19 mouse cellular contexts compared by ENCODE assay signal in the genomic region with DNA sequence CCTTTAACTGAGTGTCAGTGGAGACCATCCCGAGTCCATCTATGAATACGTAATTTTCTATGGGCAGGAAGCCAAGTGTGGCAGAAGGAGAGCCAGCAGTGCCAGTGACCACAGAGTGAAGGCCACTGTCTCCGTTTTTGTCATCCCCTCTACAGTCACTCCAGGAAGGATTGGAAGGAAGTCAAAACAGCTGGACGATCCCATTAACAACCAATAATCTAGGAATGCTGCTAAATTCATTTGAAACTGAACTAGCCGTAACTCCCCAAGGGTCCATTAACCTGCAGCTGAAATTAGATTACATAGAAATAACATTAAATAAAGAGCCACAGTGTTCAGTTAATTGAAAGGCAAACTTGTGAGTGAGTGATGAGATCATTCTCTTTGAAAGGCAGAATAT.
DNase-seq lines count a peak whose midpoint lies in the region; ATAC-seq lines count a peak whose summit lies in the region.
"Had no signal": no experiment of that assay in that cellular context is flagged by ENCODE, and none has a peak within 500 bp of the region (broad histone marks: within the 10 kb centered on the region; RNA-seq: fewer than 3 reads in every experiment).

No protein-coding gene starts in this region.

- DNase-seq in embryonic facial prominence, embryonic 14.5 days (ENCODE audit: low spot score), result peak; percentile 2
- DNase-seq in embryonic facial prominence, embryonic 10.5 days (ENCODE audit: low spot score), result no peak
- no peak for DNase-seq in lung, postnatal 36 days
- no peak for DNase-seq in neural tube, embryonic 10.5 days (ENCODE audit: extremely low spot score, low spot score)
- no peak for DNase-seq in layer of hippocampus, postnatal 14 days (ENCODE audit: low spot score in 2 of 2)
- DNase-seq: cerebellum, adult 11 months; cerebellum, postnatal 36 days; gastrocnemius, adult 2 months; kidney, adult 18-20 months; kidney, postnatal 10 days; layer of hippocampus, postnatal 36 days; lung, postnatal 4 days; right cerebral cortex, postnatal 25 days; thymus, postnatal 36 days had no signal

- 0 out of 2 replicates have a peak, but pooled peaks have one; percentile 4 for ATAC-seq in embryonic facial prominence, embryonic 14.5 days (ENCODE audit: low read depth)
- ATAC-seq in lung, embryonic 15.5 days (ENCODE audit: borderline replicate concordance, extremely low read depth, low FRiP score, low TSS enrichment), result peak; percentile 82; the same call in 1 of the 2 replicates
- peak; percentile 63; the same call in 1 of the 2 replicates for ATAC-seq in neural tube, embryonic 14.5 days (ENCODE audit: low read depth)

- no peaks in the 10 kb centered on the region for H3K9me3 ChIP-seq in embryonic facial prominence, embryonic 14.5 days (ENCODE audit: control insufficient read depth, low read length)
- H3K9me3 ChIP-seq in embryonic facial prominence, embryonic 10.5 days, result no peaks in the 10 kb centered on the region
- no peaks in the 10 kb centered on the region for H3K9me3 ChIP-seq in lung, embryonic 15.5 days
- H3K9me3 ChIP-seq in neural tube, embryonic 14.5 days (ENCODE audit: control insufficient read depth, low read length), result no peaks in the 10 kb centered on the region
- H3K9me3 ChIP-seq: forebrain, embryonic 12.5 days; heart, embryonic 10.5 days had no signal

- no peak overlapping the region for H3K4me3 ChIP-seq in embryonic facial prominence, embryonic 14.5 days (ENCODE audit: low read depth, low read length)
- no peak overlapping the region for H3K4me3 ChIP-seq in embryonic facial prominence, embryonic 10.5 days
- no peak overlapping the region for H3K4me3 ChIP-seq in lung, embryonic 15.5 days
- H3K4me3 ChIP-seq in neural tube, embryonic 14.5 days (ENCODE audit: low read depth, low read length), result no peak overlapping the region
- H3K4me3 ChIP-seq: forebrain, embryonic 12.5 days; gastrocnemius, adult 2 months; heart, embryonic 10.5 days had no signal

- WGBS in embryonic facial prominence, embryonic 14.5 days, result 60% methylated on average over 5 of the region's 5 CpGs
- WGBS in embryonic facial prominence, embryonic 10.5 days, result 73% methylated on average over 5 of the region's 5 CpGs
- 35% methylated on average over 5 of the region's 5 CpGs for WGBS in lung, embryonic 15.5 days
- WGBS in neural tube, embryonic 14.5 days, result 34% methylated on average over 5 of the region's 5 CpGs

- H3K4me1 ChIP-seq in embryonic facial prominence, embryonic 14.5 days (ENCODE audit: control insufficient read depth, insufficient read depth, low read length), result no peaks in the 10 kb centered on the region
- no peaks in the 10 kb centered on the region for H3K4me1 ChIP-seq in embryonic facial prominence, embryonic 10.5 days
- 0 out of 2 replicates have a peak, but pooled peaks cover 5% of the 10 kb centered on the region for H3K4me1 ChIP-seq in lung, embryonic 15.5 days
- no peaks in the 10 kb centered on the region for H3K4me1 ChIP-seq in neural tube, embryonic 14.5 days (ENCODE audit: control insufficient read depth, insufficient read depth, low read length)
- H3K4me1 ChIP-seq: forebrain, embryonic 12.5 days; heart, embryonic 10.5 days had no signal

- H3K36me3 ChIP-seq in embryonic facial prominence, embryonic 14.5 days (ENCODE audit: control insufficient read depth, insufficient read depth, low read length), result no peaks in the 10 kb centered on the region
- no peaks in the 10 kb centered on the region for H3K36me3 ChIP-seq in embryonic facial prominence, embryonic 10.5 days (replicated peaks)
- no peaks in the 10 kb centered on the region for H3K36me3 ChIP-seq in lung, embryonic 15.5 days
- no peaks in the 10 kb centered on the region for H3K36me3 ChIP-seq in neural tube, embryonic 14.5 days (ENCODE audit: control insufficient read depth, insufficient read depth, low read length)
- H3K36me3 ChIP-seq: forebrain, embryonic 12.5 days; heart, embryonic 10.5 days had no signal

- no peak overlapping the region for H3K27ac ChIP-seq in embryonic facial prominence, embryonic 14.5 days (replicated peaks; ENCODE audit: low read depth, low read length)
- H3K27ac ChIP-seq in embryonic facial prominence, embryonic 10.5 days (replicated peaks), result no peak overlapping the region
- H3K27ac ChIP-seq in lung, embryonic 15.5 days, result no peak overlapping the region
- no peak overlapping the region for H3K27ac ChIP-seq in neural tube, embryonic 14.5 days (ENCODE audit: low read depth, low read length)
- H3K27ac ChIP-seq: forebrain, embryonic 12.5 days; gastrocnemius, adult 2 months; heart, embryonic 10.5 days had no signal

- no peak overlapping the region for H3K4me2 ChIP-seq in embryonic facial prominence, embryonic 14.5 days (ENCODE audit: low read depth, low read length)
- no peak overlapping the region for H3K4me2 ChIP-seq in lung, embryonic 15.5 days
- H3K4me2 ChIP-seq in neural tube, embryonic 14.5 days (ENCODE audit: low read depth, low read length), result no peak overlapping the region
- H3K4me2 ChIP-seq: forebrain, embryonic 12.5 days; liver, embryonic 11.5 days had no signal

- H3K9ac ChIP-seq in embryonic facial prominence, embryonic 14.5 days (ENCODE audit: low read depth, low read length), result no peak overlapping the region
- no peak overlapping the region for H3K9ac ChIP-seq in lung, embryonic 15.5 days
- H3K9ac ChIP-seq in neural tube, embryonic 14.5 days (replicated peaks; ENCODE audit: low read depth, low read length), result no peak overlapping the region
- H3K9ac ChIP-seq: forebrain, embryonic 12.5 days had no signal

- no peaks in the 10 kb centered on the region for H3K27me3 ChIP-seq in embryonic facial prominence, embryonic 14.5 days (replicated peaks; ENCODE audit: control insufficient read depth, insufficient read depth, low read length)
- H3K27me3 ChIP-seq in embryonic facial prominence, embryonic 10.5 days (replicated peaks; ENCODE audit: low read depth, poor library complexity, severe bottlenecking), result no peaks in the 10 kb centered on the region
- no peaks in the 10 kb centered on the region for H3K27me3 ChIP-seq in lung, embryonic 15.5 days
- H3K27me3 ChIP-seq in neural tube, embryonic 14.5 days (ENCODE audit: control insufficient read depth, insufficient read depth, low read length), result no peaks in the 10 kb centered on the region
- H3K27me3 ChIP-seq: forebrain, embryonic 12.5 days had no signal

Comparison
In these comparisons a context has a peak if more than half of its experiments do, and no peak if none do; other contexts are left out.
1. ATAC-seq: peak in every context shown above with its lines; median percentile 82 in lung, embryonic 15.5 days; 63 in neural tube, embryonic 14.5 days; 4 in embryonic facial prominence, embryonic 14.5 days.